Mouse (Mus musculus) embryonic facial prominence, embryonic 11.5 days (tissue): Measurements from ENCODE around the gene Ndufaf7. TPM values are rescaled to one million over a fixed set of nuclear protein-coding genes. Genes with fewer than 3 reads are reported as not detected.

Source experiments
- ATAC-seq: fragments of 200-750 bp; cut with Nextera tagmentation; replicated peaks from 2 replicates; pipeline ENCODE4 v1.8.0; 2017; ENCODE audit warnings: low read depth; ENCODE audit not compliant: insufficient number of reproducible peaks, low FRiP score, low TSS enrichment
- DNase-seq: peaks from one replicate; pipeline ENCODE4 v3.0.0-alpha.2; 2015; ENCODE audit warnings: low spot score
- H3K27ac ChIP-seq: fragments of 300-500 bp; sonication (generic); replicated peaks from 2 replicates; pipeline ENCODE4 v1.5.1; 2014; ENCODE audit warnings: mild to moderate bottlenecking, low read depth, low read length, control low read depth
- H3K27me3 ChIP-seq: fragments of 300-500 bp; sonication (generic); 2 replicates; pipeline ENCODE4 v1.6.1; 2014; ENCODE audit warnings: mild to moderate bottlenecking, low read length, moderate library complexity, mixed read lengths; ENCODE audit not compliant: control insufficient read depth, insufficient read depth
- H3K36me3 ChIP-seq: fragments of 300-500 bp; sonication (generic); replicated peaks from 2 replicates; pipeline ENCODE4 v1.6.1; 2014; ENCODE audit warnings: low read depth, mild to moderate bottlenecking, low read length, moderate library complexity, mixed read lengths; ENCODE audit not compliant: control insufficient read depth, insufficient read depth
- H3K4me1 ChIP-seq: fragments of 300-500 bp; sonication (generic); 2 replicates; pipeline ENCODE4 v1.6.1; 2014; ENCODE audit warnings: low read length, mixed read lengths; ENCODE audit not compliant: control insufficient read depth, insufficient read depth
- H3K4me2 ChIP-seq: fragments of 300-500 bp; sonication (generic); 2 replicates; pipeline ENCODE4 v1.6.1; 2014; ENCODE audit warnings: low read depth, mild to moderate bottlenecking, control low read depth, low read length, moderate library complexity
- H3K4me3 ChIP-seq: fragments of 300-500 bp; sonication (generic); 2 replicates; pipeline ENCODE4 v1.5.1; 2014; ENCODE audit warnings: low read depth, low read length, control low read depth
- H3K9ac ChIP-seq: fragments of 300-500 bp; sonication (generic); replicated peaks from 2 replicates; pipeline ENCODE4 v1.6.1; 2014; ENCODE audit warnings: mild to moderate bottlenecking, control low read depth, low read length
- H3K9me3 ChIP-seq: fragments of 300-500 bp; sonication (generic); replicated peaks from 2 replicates; pipeline ENCODE4 v1.6.1; 2016; ENCODE audit warnings: mild to moderate bottlenecking, low read length, inconsistent platforms, mixed read lengths; ENCODE audit not compliant: control insufficient read depth
- WGBS: fragments of 180-500 bp; shearing (Covaris S2); extraction: QIAGEN DNeasy Blood & Tissue Kit; methylation state at CpG from one replicate; pipeline ENCODE4 v1.1.7; 2014; 5-methylcytosine and 5-hydroxymethylcytosine counted together
- polyA plus RNA-seq: library from polyadenylated mRNA; unstranded; fragments of >200 nt; fragmentation: Nextera tagmentation; extraction: Ambion mirVana; gene quantifications from 2 replicates; pipeline ENCODE4 v1.2.1, GENCODE M21; 2014

The Ndufaf7 gene
- 58.2 and 62.5 TPM in 2 replicates for polyA plus RNA-seq

- peak within 1 kb of the TSS; percentile 87 for H3K4me3 ChIP-seq
- DNase-seq (peak; percentile 100), ATAC-seq (peak; percentile 98)
- H3K9me3 ChIP-seq = no peaks in the 10 kb centered on the region
- WGBS = under 1% methylated on average over 45 of the region's 45 CpGs
- H3K36me3 ChIP-seq = no peaks in the 10 kb centered on the region; the same call in 1 of the 2 replicates
- H3K4me1 ChIP-seq = no peaks in the 10 kb centered on the region
- H3K4me2 ChIP-seq = peak within 1 kb of the TSS; percentile 62
- H3K27me3 ChIP-seq = no peaks in the 10 kb centered on the region
- peak within 1 kb of the TSS; percentile 75 for H3K9ac ChIP-seq
- H3K27ac ChIP-seq = no peak within 1 kb of the TSS
These were observed at the start of gene Ndufaf7, which contains the start of gene Cebpz for GRCm38 (mm10) chr17:78936466-78937228. Gene Ndufaf7 (plus strand): TSS chr17:78937136. Gene Cebpz (minus strand): TSS chr17:78937066.

GRCm38 (mm10) chr17:78888554-78888953 is 48.4 kb upstream of the Ndufaf7 start:
- no peaks in the 10 kb centered on the region for H3K36me3 ChIP-seq
- H3K9me3 ChIP-seq = no peaks in the 10 kb centered on the region
- no peak overlapping the region for H3K9ac ChIP-seq
- H3K4me2 ChIP-seq = no peak overlapping the region
- no peaks in the 10 kb centered on the region for H3K27me3 ChIP-seq
- ATAC-seq (no peak), DNase-seq (no peak)
- no peaks in the 10 kb centered on the region for H3K4me1 ChIP-seq
- no peak overlapping the region for H3K27ac ChIP-seq
- 82% methylated on average over 4 of the region's 4 CpGs for WGBS
- H3K4me3 ChIP-seq = no peak overlapping the region

- Histone ChIP-seq H3K4me2 (no peak overlapping the region), H3K4me3 (no peak overlapping the region), H3K36me3 (no peaks in the 10 kb centered on the region), H3K9ac (no peak overlapping the region), H3K27me3 (no peaks in the 10 kb centered on the region), H3K4me1 (no peaks in the 10 kb centered on the region), H3K27ac (no peak overlapping the region), H3K9me3 (no peaks in the 10 kb centered on the region)
- WGBS = 35% methylated on average over 3 of the region's 3 CpGs
- ATAC-seq (no peak), DNase-seq (no peak)
These were observed 47.8 kb upstream of the Ndufaf7 start for GRCm38 (mm10) chr17:78889184-78889583.

GRCm38 (mm10) chr17:78891020-78891419 is 45.9 kb upstream of the Ndufaf7 start:
- H3K27ac ChIP-seq = no peak overlapping the region
- no peak overlapping the region for H3K9ac ChIP-seq
- H3K36me3 ChIP-seq = no peaks in the 10 kb centered on the region
- no peak for DNase-seq
- H3K4me1 ChIP-seq = no peaks in the 10 kb centered on the region
- ATAC-seq = no peak
- H3K9me3 ChIP-seq = no peaks in the 10 kb centered on the region
- no peak overlapping the region for H3K4me2 ChIP-seq
- no peaks in the 10 kb centered on the region for H3K27me3 ChIP-seq
- no peak overlapping the region for H3K4me3 ChIP-seq
- WGBS = 84% methylated on average over 9 of the region's 9 CpGs

GRCm38 (mm10) chr17:78894991-78895390 is 41.9 kb upstream of the Ndufaf7 start:
- no peak overlapping the region for H3K27ac ChIP-seq
- H3K27me3 ChIP-seq = no peaks in the 10 kb centered on the region
- no peak overlapping the region for H3K9ac ChIP-seq
- H3K4me2 ChIP-seq = no peak overlapping the region
- H3K9me3 ChIP-seq = no peaks in the 10 kb centered on the region
- H3K4me1 ChIP-seq = no peaks in the 10 kb centered on the region
- ATAC-seq = no peak
- no peak for DNase-seq
- no peak overlapping the region for H3K4me3 ChIP-seq
- H3K36me3 ChIP-seq = no peaks in the 10 kb centered on the region
- WGBS = 82% methylated on average over 7 of the region's 7 CpGs

- DNase-seq = peak; percentile 72
- no peak for ATAC-seq
- Histone ChIP-seq H3K4me1 (no peaks in the 10 kb centered on the region), H3K36me3 (no peaks in the 10 kb centered on the region), H3K27me3 (no peaks in the 10 kb centered on the region), H3K27ac (no peak overlapping the region), H3K9me3 (no peaks in the 10 kb centered on the region), H3K4me3 (no peak overlapping the region), H3K9ac (no peak overlapping the region), H3K4me2 (no peak overlapping the region)
- 39% methylated on average over 8 of the region's 8 CpGs for WGBS
These were observed 41.5 kb upstream of the Ndufaf7 start for GRCm38 (mm10) chr17:78895394-78895793.

GRCm38 (mm10) chr17:78903158-78903557 is 33.8 kb upstream of the Ndufaf7 start:
- H3K4me1 ChIP-seq = no peaks in the 10 kb centered on the region
- H3K27me3 ChIP-seq = no peaks in the 10 kb centered on the region
- no peaks in the 10 kb centered on the region for H3K36me3 ChIP-seq
- DNase-seq (no peak), ATAC-seq (no peak)
- H3K9me3 ChIP-seq = no peaks in the 10 kb centered on the region
- 88% methylated on average over 2 of the region's 2 CpGs for WGBS
- H3K4me2 ChIP-seq = no peak overlapping the region
- no peak overlapping the region for H3K4me3 ChIP-seq
- H3K9ac ChIP-seq = no peak overlapping the region
- no peak overlapping the region for H3K27ac ChIP-seq

GRCm38 (mm10) chr17:78906892-78907291 is 30.0 kb upstream of the Ndufaf7 start, which contains the start of gene Sult6b1:
Gene Sult6b1 (minus strand): TSS chr17:78906992.
- no peak within 1 kb of the TSS for H3K9ac ChIP-seq
- H3K4me3 ChIP-seq = no peak within 1 kb of the TSS
- H3K4me2 ChIP-seq = no peak within 1 kb of the TSS
- H3K9me3 ChIP-seq = no peaks in the 10 kb centered on the region
- no peaks in the 10 kb centered on the region for H3K27me3 ChIP-seq
- H3K4me1 ChIP-seq = no peaks in the 10 kb centered on the region
- no peak for ATAC-seq
- no peak for DNase-seq
- WGBS = 82% methylated on average over 5 of the region's 5 CpGs
- no peak within 1 kb of the TSS for H3K27ac ChIP-seq
- H3K36me3 ChIP-seq = no peaks in the 10 kb centered on the region
